Mouse (Mus musculus) heart, embryonic 16.5 days (tissue): ENCODE results near the gene Agpat3. TPM values are rescaled to one million over a fixed set of nuclear protein-coding genes. Genes with fewer than 3 reads are reported as not detected.

Experiments
- ATAC-seq: fragments of 200-750 bp; cut with Nextera tagmentation; replicated peaks from 2 replicates; pipeline ENCODE4 v1.8.0; 2017; ENCODE audit warnings: moderate number of reproducible peaks; ENCODE audit not compliant: insufficient read depth, low FRiP score; ENCODE audit errors: extremely low read depth
- H3K27ac ChIP-seq: fragments of 300-500 bp; sonication (generic); 2 replicates; pipeline ENCODE4 v1.5.1; 2014; ENCODE audit warnings: mild to moderate bottlenecking, low read length, control low read depth, moderate library complexity
- H3K27me3 ChIP-seq: fragments of 300-500 bp; sonication (generic); 2 replicates; pipeline ENCODE4 v1.6.1; 2014; ENCODE audit warnings: low read length, mixed read lengths; ENCODE audit not compliant: control insufficient read depth, insufficient read depth
- H3K36me3 ChIP-seq: fragments of 300-500 bp; sonication (generic); 2 replicates; pipeline ENCODE4 v1.6.1; 2014; ENCODE audit not compliant: control insufficient read depth, insufficient read depth
- H3K4me1 ChIP-seq: fragments of 300-500 bp; sonication (generic); 2 replicates; pipeline ENCODE4 v1.6.1; 2014; ENCODE audit warnings: low read length, mixed read lengths; ENCODE audit not compliant: control insufficient read depth, insufficient read depth
- H3K4me2 ChIP-seq: fragments of 300-500 bp; sonication (generic); 2 replicates; pipeline ENCODE4 v1.6.1; 2014; ENCODE audit warnings: low read depth, mild to moderate bottlenecking, control low read depth, low read length
- H3K4me3 ChIP-seq: fragments of 300-500 bp; sonication (generic); 2 replicates; pipeline ENCODE4 v1.5.1; 2014; ENCODE audit warnings: mild to moderate bottlenecking, control low read depth, low read length
- H3K9ac ChIP-seq: fragments of 300-500 bp; sonication (generic); 2 replicates; pipeline ENCODE4 v1.6.1; 2014; ENCODE audit warnings: low read length, control low read depth
- H3K9me3 ChIP-seq: fragments of 300-500 bp; sonication (generic); replicated peaks from 2 replicates; pipeline ENCODE4 v1.6.1; 2016; ENCODE audit warnings: low read length; ENCODE audit not compliant: control insufficient read depth
- WGBS: fragments of 180-500 bp; shearing (Covaris S2); extraction: QIAGEN DNeasy Blood & Tissue Kit; methylation state at CpG from one replicate; pipeline ENCODE4 v1.1.7; 2014; 5-methylcytosine and 5-hydroxymethylcytosine counted together
- polyA plus RNA-seq: library from polyadenylated mRNA; unstranded; fragments of >200 nt; fragmentation: Nextera tagmentation; extraction: Ambion mirVana; gene quantifications from 2 replicates; pipeline ENCODE4 v1.2.1, GENCODE M21; 2015

Agpat3 gene
- polyA plus RNA-seq, 1 experiment from 2014 or later, result 56.6 TPM

DNA sequence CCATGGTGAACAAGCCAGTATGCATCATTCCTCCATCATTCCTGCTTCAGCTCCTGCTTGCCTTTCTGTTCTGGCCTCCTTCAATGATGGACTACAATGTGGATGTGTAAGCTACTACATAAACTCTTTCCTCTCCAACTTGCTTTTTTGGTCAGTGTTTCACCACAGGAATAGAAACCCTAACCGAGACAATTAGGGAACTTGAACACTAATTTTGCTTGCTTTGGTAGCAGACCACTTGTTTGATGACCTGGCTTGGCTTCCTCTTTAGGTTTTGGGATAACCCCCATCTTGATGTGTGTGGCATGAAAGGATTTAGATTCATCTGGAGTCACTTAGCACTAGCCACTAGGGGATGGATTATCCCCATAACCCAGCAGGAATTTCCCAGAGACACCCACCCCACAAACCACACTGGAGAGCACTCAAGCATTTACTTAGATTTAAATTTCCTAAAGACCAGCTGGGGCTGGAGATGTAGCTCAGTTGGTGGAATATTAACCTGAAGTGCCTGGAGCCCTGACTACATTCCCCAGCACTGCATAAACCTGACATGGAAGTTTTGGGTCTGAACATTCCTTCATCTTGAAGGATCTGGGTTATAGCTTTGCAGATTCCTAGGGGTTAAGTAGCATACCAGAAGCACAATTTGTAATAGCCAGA is 3.8 kb upstream of the Agpat3 start:
- H3K36me3 ChIP-seq, result no peaks in the 10 kb centered on the region
- no peak overlapping the region for H3K27ac ChIP-seq
- peaks cover 7% of the 10 kb centered on the region for H3K4me1 ChIP-seq
- ATAC-seq, result no peak
- 62% methylated on average over 1 of the region's 1 CpGs for WGBS
- H3K4me2 ChIP-seq, result no peak overlapping the region
- no peaks in the 10 kb centered on the region for H3K27me3 ChIP-seq
- no peak overlapping the region for H3K9ac ChIP-seq
- H3K9me3 ChIP-seq, result no peaks in the 10 kb centered on the region
- no peak overlapping the region for H3K4me3 ChIP-seq

DNA sequence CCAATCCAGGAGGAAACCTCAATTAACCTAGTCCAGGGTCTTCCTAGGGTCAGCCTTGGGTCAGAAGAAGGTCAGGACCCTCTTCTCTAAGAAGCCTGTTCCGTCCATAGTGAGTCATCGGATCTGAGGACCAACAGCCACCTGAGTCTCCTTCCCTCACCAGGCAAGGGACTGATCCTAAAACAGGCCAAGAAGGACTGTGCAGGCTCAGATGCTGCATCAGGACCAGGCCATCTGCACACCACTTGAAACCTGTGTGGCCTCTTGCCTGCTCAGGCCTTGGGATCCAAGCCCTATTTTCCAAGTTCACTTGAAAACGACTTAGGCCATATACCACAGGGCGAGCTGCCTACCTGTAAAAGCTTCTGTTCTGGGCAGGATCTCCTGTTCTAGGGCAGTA is 907 bp upstream of the Agpat3 start:
- Histone ChIP-seq H3K4me3 (no peak overlapping the region), H3K4me2 (no peak overlapping the region), H3K9me3 (no peaks in the 10 kb centered on the region), H3K27ac (no peak overlapping the region), H3K4me1 (peaks cover 13% of the 10 kb centered on the region), H3K9ac (no peak overlapping the region), H3K36me3 (no peaks in the 10 kb centered on the region), H3K27me3 (no peaks in the 10 kb centered on the region)
- ATAC-seq, result no peak
- WGBS, result 84% methylated on average over 4 of the region's 4 CpGs

DNA sequence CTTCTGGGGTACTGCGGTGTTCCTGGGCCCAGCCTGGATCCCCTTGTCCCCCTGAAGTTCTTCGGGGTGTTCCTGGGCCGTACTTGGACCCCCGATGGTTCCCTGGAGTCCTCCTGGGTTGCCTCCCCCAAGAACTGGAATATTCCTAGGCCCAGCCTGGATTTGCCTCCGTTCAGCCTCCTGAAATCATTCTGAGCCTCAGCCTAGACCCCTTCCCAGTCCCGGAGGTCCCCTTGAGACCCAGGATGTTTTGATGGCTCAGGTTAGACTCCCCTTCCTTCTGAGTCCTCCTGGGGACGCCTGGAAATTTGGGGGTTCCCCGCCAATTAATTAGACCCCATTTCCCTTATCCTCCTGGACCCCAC is 359 bp upstream of the Agpat3 start:
- H3K4me2 ChIP-seq, result peak overlapping the region; percentile 88
- H3K27ac ChIP-seq, result peak overlapping the region; percentile 72
- no peaks in the 10 kb centered on the region for H3K9me3 ChIP-seq
- ATAC-seq, result no peak; the same call in 1 of the 2 replicates
- H3K27me3 ChIP-seq, result no peaks in the 10 kb centered on the region
- peak overlapping the region; percentile 100 for H3K9ac ChIP-seq
- H3K4me1 ChIP-seq, result peaks cover 13% of the 10 kb centered on the region
- H3K36me3 ChIP-seq, result no peaks in the 10 kb centered on the region
- peak overlapping the region; percentile 98 for H3K4me3 ChIP-seq
- 28% methylated on average over 8 of the region's 8 CpGs for WGBS

DNA sequence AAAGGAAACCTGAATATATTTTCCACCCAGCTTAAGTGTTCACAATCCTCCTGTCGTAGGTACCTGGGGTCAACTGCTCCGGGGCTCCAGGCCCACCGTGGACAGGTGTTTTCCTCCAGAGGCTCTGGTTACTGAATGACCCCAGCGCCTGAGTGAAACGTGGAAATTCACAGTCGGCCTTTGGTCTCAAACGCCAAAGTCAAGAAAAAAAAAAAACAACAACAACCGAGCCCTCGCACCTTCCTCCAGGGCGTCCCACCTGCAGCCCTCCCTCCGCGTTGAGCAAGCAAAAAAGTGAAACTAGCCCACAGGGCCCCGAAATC is 764 bp downstream of the Agpat3 start:
- ATAC-seq, result no peak
- H3K9ac ChIP-seq, result peak overlapping the region; percentile 100
- peak overlapping the region; percentile 88 for H3K4me2 ChIP-seq
- peak overlapping the region; percentile 72 for H3K27ac ChIP-seq
- peak overlapping the region; percentile 98 for H3K4me3 ChIP-seq
- H3K27me3 ChIP-seq, result no peaks in the 10 kb centered on the region
- peaks cover 17% of the 10 kb centered on the region for H3K4me1 ChIP-seq
- H3K36me3 ChIP-seq, result no peaks in the 10 kb centered on the region
- WGBS, result 3% methylated on average over 13 of the region's 13 CpGs
- H3K9me3 ChIP-seq, result no peaks in the 10 kb centered on the region

DNA sequence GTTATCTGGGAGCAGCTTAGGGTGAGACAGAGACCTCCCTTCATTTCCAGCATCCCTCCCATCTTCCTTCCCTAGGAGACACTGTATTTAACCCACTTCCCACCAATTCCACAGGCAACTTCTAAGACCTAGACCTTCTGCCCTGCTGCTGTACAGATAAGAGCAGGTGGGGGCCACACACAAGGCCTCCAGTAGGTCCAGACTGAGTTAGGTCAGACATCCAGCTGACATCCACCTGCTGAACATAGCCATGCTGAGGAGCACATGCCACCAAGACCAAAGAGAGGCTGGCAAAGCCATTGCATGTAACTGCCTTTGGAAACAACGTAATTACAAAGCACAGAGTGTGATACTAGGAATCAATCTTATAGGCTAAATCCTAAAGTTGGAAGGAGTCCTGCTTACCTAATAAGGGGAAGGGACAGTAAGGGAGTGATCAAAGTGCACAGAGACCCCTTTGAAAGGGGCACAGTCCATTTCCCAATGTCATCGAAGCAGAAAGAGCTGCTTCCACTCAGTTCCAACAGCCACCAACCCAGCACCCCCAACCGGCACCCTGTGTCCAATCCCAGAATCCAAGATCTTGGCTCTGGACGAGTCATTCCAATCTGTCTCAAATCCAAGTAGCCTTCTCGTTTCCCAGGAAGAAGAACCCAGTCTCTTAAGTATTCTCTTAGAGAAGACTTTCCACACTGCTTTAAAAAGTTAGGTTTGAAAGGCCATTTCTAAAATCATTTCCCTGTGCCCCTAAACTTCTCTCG is 1.3 kb downstream of the Agpat3 start:
- ATAC-seq, result no peak
- 38% methylated on average over 6 of the region's 6 CpGs for WGBS
- H3K36me3 ChIP-seq, result no peaks in the 10 kb centered on the region
- peak overlapping the region; percentile 100 for H3K9ac ChIP-seq
- peaks cover 17% of the 10 kb centered on the region for H3K4me1 ChIP-seq
- no peaks in the 10 kb centered on the region for H3K27me3 ChIP-seq
- peak overlapping the region; percentile 88 for H3K4me2 ChIP-seq
- no peaks in the 10 kb centered on the region for H3K9me3 ChIP-seq
- H3K4me3 ChIP-seq, result peak overlapping the region; percentile 98
- no peak overlapping the region for H3K27ac ChIP-seq

DNA sequence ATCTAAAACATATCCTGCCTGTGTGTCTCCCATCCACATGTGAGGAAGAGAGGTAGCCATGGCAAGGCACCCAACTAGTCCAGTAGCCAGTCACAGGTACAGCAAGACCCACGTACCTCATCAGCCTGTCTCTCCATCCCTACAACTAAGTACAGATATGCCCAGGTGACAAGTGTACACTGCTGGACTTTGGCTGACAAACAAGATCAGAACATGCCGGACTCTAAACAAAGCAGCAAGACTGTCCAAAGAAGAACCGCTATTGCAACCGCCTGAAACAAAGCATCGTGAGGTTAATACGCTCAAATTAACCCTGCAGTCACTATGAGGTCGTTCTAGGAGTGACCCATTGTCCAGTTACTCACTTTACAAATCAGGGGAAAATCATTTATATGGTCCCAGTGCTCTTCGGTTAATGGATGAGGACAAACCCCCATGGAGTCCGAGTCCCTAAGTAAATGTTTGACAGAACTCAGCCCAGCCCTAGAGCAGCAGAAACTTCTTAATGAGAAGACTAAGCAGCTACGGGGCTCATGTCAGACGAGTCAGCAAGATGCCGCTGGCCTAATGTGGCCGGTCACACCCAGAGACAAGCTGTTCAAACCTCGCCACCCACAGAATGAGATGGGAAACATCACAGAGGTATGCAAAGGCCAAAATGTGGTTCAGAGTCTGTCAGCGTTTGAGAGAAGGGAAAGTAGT is 2.7 kb downstream of the Agpat3 start:
- Histone ChIP-seq H3K4me1 (peaks cover 17% of the 10 kb centered on the region), H3K27ac (no peak overlapping the region), H3K4me3 (no peak overlapping the region), H3K27me3 (no peaks in the 10 kb centered on the region), H3K9ac (no peak overlapping the region), H3K4me2 (no peak overlapping the region), H3K36me3 (no peaks in the 10 kb centered on the region), H3K9me3 (no peaks in the 10 kb centered on the region)
- ATAC-seq, result no peak
- 81% methylated on average over 15 of the region's 15 CpGs for WGBS

DNA sequence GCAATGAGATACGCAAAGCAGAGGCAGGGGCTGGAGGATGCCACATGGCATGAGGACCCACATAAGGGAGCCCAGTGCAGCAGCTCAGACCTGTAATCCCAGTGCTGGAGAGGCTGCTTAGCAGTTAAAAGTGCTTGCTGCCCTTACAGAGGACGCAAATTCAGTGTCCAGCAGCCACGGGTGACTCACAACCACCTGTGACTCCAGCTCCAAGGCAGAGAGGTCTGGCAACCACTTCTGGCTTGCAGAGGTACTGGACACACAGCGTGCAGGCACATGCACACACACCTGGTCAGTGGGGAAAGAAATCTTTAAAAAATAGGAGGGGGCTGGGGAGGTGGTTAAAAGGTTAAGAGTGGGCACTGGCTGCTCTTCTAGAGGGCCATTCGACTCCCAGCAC is 4.1 kb downstream of the Agpat3 start:
- Histone ChIP-seq H3K27me3 (no peaks in the 10 kb centered on the region), H3K4me2 (no peak overlapping the region), H3K36me3 (no peaks in the 10 kb centered on the region), H3K4me1 (peaks cover 17% of the 10 kb centered on the region), H3K27ac (no peak overlapping the region), H3K4me3 (no peak overlapping the region), H3K9me3 (no peaks in the 10 kb centered on the region), H3K9ac (no peak overlapping the region)
- ATAC-seq, result no peak
- WGBS, result 87% methylated on average over 5 of the region's 5 CpGs

DNA sequence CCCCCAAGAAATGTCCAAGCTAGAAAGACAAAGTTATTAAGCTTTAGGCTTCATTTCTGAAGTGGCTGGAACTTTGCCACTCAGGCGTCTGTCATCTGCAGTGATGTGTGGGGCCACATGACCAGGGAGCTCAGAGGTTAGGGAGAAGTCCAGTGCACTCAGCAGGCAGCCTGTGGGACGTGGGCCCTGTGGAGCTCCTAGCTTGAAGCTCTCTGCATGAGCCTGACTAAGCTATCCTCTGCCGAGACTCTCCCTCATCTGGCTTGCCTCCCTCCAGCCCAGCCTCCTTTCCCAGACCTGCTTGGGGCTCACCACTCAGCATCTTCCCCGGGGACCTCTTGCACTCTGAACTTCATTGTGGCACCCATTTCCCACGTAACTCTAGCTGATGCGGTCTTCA is 4.8 kb downstream of the Agpat3 start:
- H3K9ac ChIP-seq, result no peak overlapping the region
- ATAC-seq, result no peak
- no peak overlapping the region for H3K4me3 ChIP-seq
- 75% methylated on average over 6 of the region's 6 CpGs for WGBS
- H3K36me3 ChIP-seq, result no peaks in the 10 kb centered on the region
- H3K4me2 ChIP-seq, result no peak overlapping the region
- H3K9me3 ChIP-seq, result no peaks in the 10 kb centered on the region
- H3K27me3 ChIP-seq, result no peaks in the 10 kb centered on the region
- H3K4me1 ChIP-seq, result peaks cover 13% of the 10 kb centered on the region
- H3K27ac ChIP-seq, result no peak overlapping the region

DNA sequence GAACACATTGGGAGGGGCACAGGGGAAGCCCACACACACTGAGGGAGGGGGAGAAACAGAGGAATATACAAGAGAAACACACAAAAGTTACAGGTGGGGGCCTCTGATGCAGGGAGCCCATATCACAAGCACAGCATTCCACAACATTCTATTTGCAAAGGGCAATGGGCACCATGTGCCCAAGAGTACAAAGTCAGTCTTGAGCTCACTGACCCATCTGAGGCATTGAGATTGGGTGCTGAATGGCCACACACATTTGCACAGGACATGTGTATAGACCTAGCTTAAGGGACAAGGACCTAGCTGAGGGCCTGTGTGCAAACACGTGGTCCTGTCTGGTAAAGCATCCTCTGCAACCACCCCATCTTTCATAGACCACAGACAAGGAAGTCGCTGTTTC is 6.8 kb downstream of the Agpat3 start:
- H3K27me3 ChIP-seq, result no peaks in the 10 kb centered on the region
- no peak overlapping the region for H3K4me2 ChIP-seq
- WGBS, result 85% methylated on average over 2 of the region's 2 CpGs
- H3K36me3 ChIP-seq, result no peaks in the 10 kb centered on the region
- no peak for ATAC-seq
- H3K4me3 ChIP-seq, result no peak overlapping the region
- no peak overlapping the region for H3K9ac ChIP-seq
- H3K9me3 ChIP-seq, result no peaks in the 10 kb centered on the region
- peaks cover 5% of the 10 kb centered on the region for H3K4me1 ChIP-seq
- no peak overlapping the region for H3K27ac ChIP-seq
